Mouse (Mus musculus) right cerebral cortex, postnatal 36 days (tissue): ENCODE measurements around the gene Jrkl.

Experiments
- DNase-seq, 2 experiments: peaks; one replicate each; pipeline ENCODE4 v3.0.0; 2022; ENCODE audit warnings: low spot score in 2 of 2, mixed read lengths in 1 of 2

Jrkl gene

DNA sequence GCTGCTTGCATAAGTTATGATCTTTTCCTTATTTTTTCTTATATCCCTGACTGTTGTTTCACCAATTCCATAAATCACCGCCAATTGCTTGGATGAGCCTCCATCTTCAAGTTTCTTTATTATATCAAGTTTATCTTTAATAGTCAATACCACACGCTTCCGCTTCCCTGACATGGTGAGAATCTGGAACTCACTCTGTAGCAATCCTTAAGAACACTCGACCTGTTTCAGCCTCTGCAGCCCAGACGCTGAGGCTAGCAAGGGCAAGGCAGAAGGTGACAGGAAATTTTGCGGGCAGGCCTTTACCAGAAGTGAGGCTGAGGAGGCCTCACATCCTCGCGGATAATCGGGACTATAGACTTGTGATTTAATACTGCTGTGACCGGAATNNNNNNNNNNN lies at the start of gene Jrkl:
Gene Jrkl (minus strand): TSS at position 349 of the 400 bp plus-strand sequence.
- DNase-seq: peak in 1 of 2 experiments; percentile 11

- DNase-seq: no peak
Measured at GRCm38 (mm10) chr9:13287482-13287881, 41.9 kb upstream of the Jrkl start.

GRCm38 (mm10) chr9:13273219-13273618 lies 27.6 kb upstream of the Jrkl start:
- DNase-seq: no peak

DNA sequence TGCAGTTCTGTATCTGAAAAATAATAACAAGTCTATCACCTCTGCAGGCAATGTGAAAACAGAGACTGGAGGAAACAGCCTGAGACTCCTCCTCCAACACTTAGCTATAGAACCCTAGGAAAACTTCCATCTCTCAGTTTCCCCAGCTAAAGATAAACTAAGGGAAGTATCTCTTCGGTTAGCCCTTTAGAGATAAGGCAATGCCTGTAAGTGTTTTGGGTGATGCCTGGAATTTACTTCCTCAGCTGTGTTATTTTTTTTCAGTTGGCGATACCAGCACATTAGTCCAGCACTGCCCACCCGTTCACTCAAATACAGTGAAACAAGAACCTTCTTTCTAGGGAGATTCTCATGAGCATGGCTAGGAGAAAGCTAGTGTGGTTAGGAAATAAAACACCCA lies 15.4 kb upstream of the Jrkl start:
- no peak for DNase-seq

DNA sequence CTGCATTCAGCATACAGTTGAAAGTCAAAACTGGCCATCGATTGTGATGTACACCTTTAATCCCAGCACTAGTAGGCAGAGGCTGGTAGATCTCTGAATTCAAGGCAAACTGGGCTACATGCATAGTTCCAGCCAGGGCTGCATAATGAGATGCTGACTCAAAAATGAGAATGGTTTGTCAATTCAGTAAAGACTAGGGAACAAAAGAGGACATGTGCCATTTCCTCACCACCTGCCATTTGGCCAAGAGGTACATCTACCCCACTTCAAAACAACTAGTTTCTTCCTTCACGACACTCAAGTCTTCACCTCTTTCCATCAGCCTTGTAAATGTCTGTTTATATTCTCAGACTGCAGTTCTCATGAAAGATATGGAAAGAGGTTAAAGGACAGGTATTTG lies 12.5 kb upstream of the Jrkl start:
- DNase-seq: no peak

DNA sequence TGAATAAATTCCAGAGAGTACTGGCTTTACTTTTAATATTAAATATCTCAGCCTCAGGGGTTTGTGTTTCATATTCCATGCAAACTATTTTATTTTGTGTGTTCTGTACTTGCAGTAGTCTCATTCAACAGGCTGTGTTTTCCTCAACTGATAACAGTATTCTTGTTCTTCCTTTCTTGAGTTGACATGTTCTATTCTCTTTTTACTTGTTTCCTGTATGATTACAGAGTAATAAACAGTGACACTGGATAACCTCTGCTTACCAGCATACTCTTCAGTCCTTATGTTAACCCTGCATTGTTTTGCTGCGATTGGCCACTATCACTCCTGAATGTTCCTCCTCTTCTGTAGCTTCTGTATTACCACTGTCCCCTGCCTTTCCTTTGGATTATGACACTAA lies 11.1 kb upstream of the Jrkl start:
- DNase-seq: no peak

GRCm38 (mm10) chr9:13251251-13251650 lies 5.6 kb upstream of the Jrkl start:
- no peak for DNase-seq

DNA sequence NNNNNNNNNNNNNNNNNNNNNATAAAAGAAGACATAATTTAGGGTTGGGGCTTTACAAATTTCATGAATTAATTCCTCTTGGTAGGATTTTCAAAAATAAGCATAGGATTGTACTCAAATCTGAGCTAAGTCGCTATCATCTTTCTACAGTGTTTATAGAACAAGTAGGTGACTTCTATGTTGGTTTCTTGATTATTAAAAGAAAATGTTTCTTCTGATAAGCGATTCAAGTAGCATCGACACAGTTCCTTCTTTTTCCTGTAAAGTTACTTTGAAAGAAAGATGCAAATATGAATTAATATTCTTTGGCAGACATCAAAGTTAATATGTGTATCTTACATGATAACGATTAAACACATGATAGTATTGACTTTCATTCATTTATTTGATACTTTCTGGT lies 2.5 kb upstream of the Jrkl start:
- DNase-seq: no peak

DNA sequence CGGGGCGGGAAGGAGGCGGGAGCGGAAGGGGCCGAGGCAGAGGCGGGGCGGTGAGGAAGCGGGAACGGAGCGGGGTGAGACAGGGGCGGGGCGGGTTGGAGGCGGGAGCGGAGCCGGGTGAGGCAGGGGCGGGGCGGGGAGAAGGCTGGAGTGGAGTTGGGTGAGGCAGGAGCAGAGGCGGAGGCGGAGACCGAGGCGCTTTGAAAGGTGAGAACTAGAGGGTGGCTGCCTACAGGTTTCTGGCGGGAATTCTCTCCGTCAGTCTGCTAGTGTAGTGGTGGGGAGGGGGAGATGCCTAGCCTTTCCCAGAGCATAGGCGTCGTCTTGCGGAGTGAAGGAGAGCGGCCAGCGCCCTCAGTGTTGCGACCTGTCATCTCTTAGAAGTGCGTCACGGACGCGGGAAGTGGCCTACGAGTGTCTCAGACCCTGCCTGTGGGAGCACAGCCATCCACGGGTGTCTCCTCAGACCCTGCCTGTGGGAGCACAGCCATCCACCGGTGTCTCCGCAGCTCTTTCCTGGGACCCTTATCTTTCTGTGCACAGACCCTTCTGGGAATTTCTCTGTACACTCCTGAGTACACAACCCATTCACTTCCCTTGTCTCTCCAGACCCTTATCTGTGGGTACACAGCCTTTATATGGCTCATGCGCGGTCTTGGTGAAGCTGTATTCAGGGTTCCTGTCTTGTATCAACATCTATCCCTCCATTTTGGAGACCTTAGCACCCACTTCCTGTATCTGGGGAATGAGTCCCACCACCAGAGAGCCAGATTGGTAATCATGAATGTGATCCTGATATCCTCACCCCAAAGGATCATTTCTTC lies 1.4 kb upstream of the Jrkl start, which contains the start of gene Ccdc82:
Gene Ccdc82 (plus strand): TSS at position 141 of the 824 bp plus-strand sequence.
- DNase-seq: peak; percentile 62 to 65

- no peak for DNase-seq
Measured at GRCm38 (mm10) chr9:13242321-13242720, 3.3 kb downstream of the Jrkl start.

GRCm38 (mm10) chr9:13231545-13232216 lies 13.9 kb downstream of the Jrkl start:
- DNase-seq: no peak

- DNase-seq: no peak
Measured at GRCm38 (mm10) chr9:13230553-13230952, 15.1 kb downstream of the Jrkl start.

GRCm38 (mm10) chr9:13225872-13226271 lies 19.8 kb downstream of the Jrkl start:
- no peak for DNase-seq

- DNase-seq: no peak
Measured at GRCm38 (mm10) chr9:13206369-13206768, 39.3 kb downstream of the Jrkl start.

- no peak for DNase-seq
Measured at GRCm38 (mm10) chr9:13203681-13204080, 41.9 kb downstream of the Jrkl start.

DNA sequence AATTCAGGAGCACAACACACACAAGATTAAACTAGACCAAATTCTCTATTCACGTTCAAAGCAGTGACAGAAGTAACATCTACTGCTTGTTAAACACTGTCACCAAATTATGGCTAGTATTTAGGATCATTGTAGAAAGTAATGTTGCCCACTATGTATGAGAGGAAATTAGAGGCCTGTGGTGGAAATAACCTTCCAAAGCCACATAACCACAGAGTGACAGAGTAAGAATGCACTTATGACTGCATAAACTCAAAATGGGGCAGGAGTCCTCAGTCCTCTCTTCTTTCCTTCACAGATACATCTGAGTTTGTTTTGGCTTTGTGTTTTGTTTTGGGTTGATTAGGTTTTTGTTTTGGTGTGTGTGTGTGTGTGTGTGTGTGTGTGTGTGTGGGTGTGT lies 42.5 kb downstream of the Jrkl start:
- DNase-seq: no peak

DNA sequence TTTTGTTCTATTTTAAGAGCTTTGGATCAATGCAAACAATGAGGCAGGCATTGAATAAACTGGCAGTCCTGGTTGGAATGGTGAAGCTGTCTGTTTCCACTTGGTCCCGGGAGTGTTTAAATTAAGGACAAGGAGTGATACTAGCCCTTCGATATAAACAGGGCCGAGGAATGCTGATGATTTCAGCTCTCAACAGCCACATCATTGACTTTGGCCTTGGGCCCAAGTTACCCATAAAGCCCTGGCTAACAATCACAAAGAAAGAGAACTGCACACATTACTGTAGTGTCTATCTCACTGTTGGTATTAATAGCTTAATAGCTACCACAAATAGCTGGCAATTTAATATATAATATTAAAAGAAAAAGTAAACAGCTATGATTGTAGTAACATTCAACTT lies 45.5 kb downstream of the Jrkl start:
- no peak for DNase-seq

DNA sequence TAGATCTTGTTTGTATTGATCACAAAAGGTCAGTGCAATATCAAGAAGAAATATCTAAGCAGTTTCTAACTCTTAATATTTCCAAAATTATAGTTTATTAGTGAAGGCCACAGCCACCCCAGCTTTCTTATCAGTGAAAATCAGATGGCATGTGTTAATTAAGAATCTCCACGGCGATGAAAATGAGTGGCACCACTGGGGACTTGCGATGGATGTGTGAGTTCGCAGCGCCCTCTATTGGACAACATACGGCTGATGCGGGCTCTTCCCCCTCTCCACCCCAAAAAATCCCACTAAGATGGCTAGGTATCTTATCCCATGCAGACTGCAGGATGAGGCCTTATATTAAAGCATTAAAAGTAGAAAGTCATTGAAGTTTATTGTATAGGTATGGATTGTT lies 49.9 kb downstream of the Jrkl start:
- peak in 1 of 2 experiments; percentile 5 for DNase-seq

DNA sequence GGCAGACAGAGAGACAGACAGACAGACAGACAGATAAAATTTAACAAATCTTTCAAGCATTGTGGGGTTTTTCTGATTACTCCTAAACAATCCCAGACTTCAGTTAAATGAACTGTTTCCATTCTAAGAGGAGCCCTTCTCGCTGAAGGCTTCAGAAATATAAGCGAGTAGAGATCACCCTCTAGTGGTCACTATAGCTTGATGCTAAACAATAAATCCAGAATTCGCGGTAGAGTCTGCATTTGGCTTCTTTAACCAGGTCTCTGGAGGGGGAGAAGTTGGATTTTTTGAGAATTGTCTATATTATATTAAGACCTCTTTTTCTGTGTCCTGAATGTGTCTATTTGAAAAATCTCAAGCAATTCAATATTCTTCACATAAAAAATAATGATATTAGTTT lies 50.4 kb downstream of the Jrkl start:
- DNase-seq: no peak

GRCm38 (mm10) chr9:13194619-13195018 lies 51.0 kb downstream of the Jrkl start:
- no peak for DNase-seq
